Mouse (Mus musculus): ENCODE results near the gene BC005624.
A peak's percentile ranks its signal among the peaks of the same experiment; 100 is the strongest.

DNA sequence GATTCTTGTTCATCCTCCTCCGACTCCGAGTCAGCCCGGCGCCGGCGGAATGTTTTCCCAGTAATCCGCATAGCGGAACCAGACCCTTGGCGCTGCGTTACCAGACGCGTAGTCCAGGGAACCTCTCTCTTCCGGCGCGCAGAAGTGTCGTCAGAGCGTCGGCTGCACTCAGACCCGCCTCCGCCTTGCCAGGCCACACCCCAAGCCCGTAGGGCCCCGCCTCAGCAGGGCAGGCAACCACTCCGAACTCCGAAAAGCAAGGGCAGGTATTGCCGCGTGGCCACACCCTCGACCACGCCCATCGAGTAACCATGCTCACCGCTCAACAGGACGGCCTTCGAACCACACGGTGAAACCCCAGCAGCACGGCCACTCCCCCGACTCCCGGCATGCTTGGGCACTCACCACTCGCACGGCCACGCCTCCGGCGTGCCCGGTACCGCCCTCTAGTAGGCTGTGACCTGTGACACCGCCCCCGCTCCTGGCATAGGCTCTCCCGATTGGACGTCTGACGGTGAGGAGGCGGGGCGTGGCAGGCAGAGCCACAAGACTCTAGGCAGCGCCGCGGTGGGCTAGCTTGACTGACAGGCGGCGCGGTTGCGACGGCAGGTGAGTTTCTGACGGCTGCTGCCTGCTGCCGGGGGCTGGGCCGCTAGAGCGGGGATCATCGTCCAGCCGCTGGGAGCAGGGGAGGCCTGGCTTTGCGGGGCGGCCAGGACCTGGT, at the start of gene BC005624, which contains the start of gene Usp20:
- TF ChIP-seq CTCF (conservative IDR thresholded peaks at IDR 0.05; ENCODE audit: insufficient read depth, insufficient read length, low read depth, low read length) = no peak
- TF ChIP-seq POLR2A (IDR thresholded peaks at IDR 0.05; ENCODE audit: low read depth, low read length) = peak; percentile 79
